Mouse (Mus musculus) liver, postnatal 0 days (tissue): ENCODE measurements around the gene Srsf7. TPM values are rescaled to one million over a fixed set of nuclear protein-coding genes. Genes with fewer than 3 reads are reported as not detected.

Source experiments
- ATAC-seq: fragments of 200-750 bp; cut with Nextera tagmentation; 2 replicates; pipeline ENCODE4 v1.8.0; 2017; ENCODE audit warnings: mild to moderate bottlenecking, moderate library complexity
- DNase-seq: peaks from one replicate; pipeline ENCODE4 v3.0.0-alpha.2; 2016
- H3K27ac ChIP-seq: fragments of 300-500 bp; sonication (generic); 2 replicates; pipeline ENCODE4 v1.5.1; 2014; ENCODE audit warnings: antibody characterized with exemption, moderate library complexity, mild to moderate bottlenecking, low read depth
- H3K27me3 ChIP-seq: fragments of 300-500 bp; sonication (generic); 2 replicates; pipeline ENCODE4 v1.6.1; 2014; ENCODE audit warnings: low read length, control low read depth, mixed read lengths; ENCODE audit not compliant: insufficient read depth
- H3K36me3 ChIP-seq: fragments of 300-500 bp; sonication (generic); replicated peaks from 2 replicates; pipeline ENCODE4 v1.6.1; 2014; ENCODE audit warnings: mild to moderate bottlenecking, control low read depth, low read length, moderate library complexity, mixed read lengths; ENCODE audit not compliant: insufficient read depth
- H3K4me1 ChIP-seq: fragments of 300-500 bp; sonication (generic); 2 replicates; pipeline ENCODE4 v1.6.1; 2014; ENCODE audit warnings: antibody characterized with exemption, mild to moderate bottlenecking, control low read depth; ENCODE audit not compliant: insufficient read depth
- H3K4me2 ChIP-seq: fragments of 300-500 bp; sonication (generic); 2 replicates; pipeline ENCODE4 v1.6.1; 2014; ENCODE audit warnings: low read depth, mild to moderate bottlenecking, low read length, moderate library complexity, mixed read lengths
- H3K4me3 ChIP-seq: fragments of 300-500 bp; sonication (generic); 2 replicates; pipeline ENCODE4 v1.5.1; 2014; ENCODE audit warnings: low read depth, low read length
- H3K9ac ChIP-seq: fragments of 300-500 bp; sonication (generic); replicated peaks from 2 replicates; pipeline ENCODE4 v1.6.1; 2014; ENCODE audit warnings: mild to moderate bottlenecking, moderate library complexity
- H3K9me3 ChIP-seq: fragments of 300-500 bp; sonication (generic); 2 replicates; pipeline ENCODE4 v1.6.1; 2016; ENCODE audit warnings: mild to moderate bottlenecking, control low read depth, low read length, mixed read lengths
- CTCF ChIP-seq: sonication (generic); IDR thresholded peaks from 2 replicates; pipeline ENCODE4 v1.5.1; 2016; ENCODE audit warnings: antibody characterized with exemption, low read depth
- EP300 ChIP-seq: IDR thresholded peaks from 2 replicates; pipeline ENCODE4 v1.6.1; 2016; ENCODE audit warnings: antibody characterized with exemption, low read depth, mild to moderate bottlenecking
- WGBS: fragments of 180-500 bp; shearing (Covaris S2); extraction: QIAGEN DNeasy Blood & Tissue Kit; methylation state at CpG from one replicate; pipeline ENCODE4 v1.1.7; 2014; ENCODE audit not compliant: insufficient replicate concordance; 5-methylcytosine and 5-hydroxymethylcytosine counted together
- polyA plus RNA-seq: library from polyadenylated mRNA; unstranded; fragments of >200 nt; fragmentation: Nextera tagmentation; extraction: Ambion mirVana; gene quantifications from 2 replicates; pipeline ENCODE4 v1.2.1, GENCODE M21; 2015

Srsf7 gene
- polyA plus RNA-seq, 1 experiment from 2014 or later, result 142 TPM

GRCm38 (mm10) chr17:80152767-80153630, 54.1 kb downstream of the Srsf7 start:
- DNase-seq (no peak), ATAC-seq (no peak)

GRCm38 (mm10) chr17:80151353-80151752, 55.8 kb downstream of the Srsf7 start:
- WGBS, result 61% methylated on average over 5 of the region's 5 CpGs
- no peak for DNase-seq
- H3K27ac ChIP-seq, result peak overlapping the region; percentile 55; the same call in 1 of the 2 replicates
- no peaks in the 10 kb centered on the region for H3K36me3 ChIP-seq
- no peak overlapping the region for H3K9ac ChIP-seq
- ATAC-seq, result peak; percentile 90
- H3K4me2 ChIP-seq, result no peak overlapping the region
- TF ChIP-seq EP300 (peak; percentile 23; the same call in 1 of the 2 replicates), CTCF (no peak)
- no peaks in the 10 kb centered on the region for H3K9me3 ChIP-seq
- no peaks in the 10 kb centered on the region for H3K4me1 ChIP-seq
- no peak overlapping the region for H3K4me3 ChIP-seq
- H3K27me3 ChIP-seq, result no peaks in the 10 kb centered on the region

More at GRCm38 (mm10) chr17:80152767-80153630, 54.1 kb downstream of the Srsf7 start:
- no peak overlapping the region for H3K9ac ChIP-seq
- 59% methylated on average over 12 of the region's 12 CpGs for WGBS
- no peaks in the 10 kb centered on the region for H3K4me1 ChIP-seq
- no peak overlapping the region for H3K4me3 ChIP-seq
- H3K36me3 ChIP-seq, result no peaks in the 10 kb centered on the region
- H3K9me3 ChIP-seq, result no peaks in the 10 kb centered on the region
- H3K27me3 ChIP-seq, result no peaks in the 10 kb centered on the region
- TF ChIP-seq CTCF, result no peak
- TF ChIP-seq EP300, result no peak
- H3K27ac ChIP-seq, result no peak overlapping the region
- H3K4me2 ChIP-seq, result no peak overlapping the region

Other genes with a start within 250 kb of the Srsf7 start
- gene Hnrnpll, start 145.0 kb downstream of the Srsf7 start, polyA plus RNA-seq, result 13.4 and 14.9 TPM in 2 replicates
- gene Galm, start 79.8 kb downstream of the Srsf7 start, polyA plus RNA-seq, result 47.0 and 47.8 TPM in 2 replicates
- not detected in 2 replicates for gene Ttc39d, start 153 bp upstream of the Srsf7 start, polyA plus RNA-seq
- gene Gemin6, start 17.1 kb upstream of the Srsf7 start, polyA plus RNA-seq, result 16.9 and 17.5 TPM in 2 replicates
- gene Morn2, start 82.9 kb upstream of the Srsf7 start, polyA plus RNA-seq, result 11.2 and 11.4 TPM in 2 replicates
- 1.7 and 1.9 TPM in 2 replicates for gene Dhx57, start 83.2 kb upstream of the Srsf7 start, polyA plus RNA-seq
- 0.83 and 1.2 TPM in 2 replicates for gene Arhgef33, start 100.1 kb upstream of the Srsf7 start, polyA plus RNA-seq
- 0.51 and 0.92 TPM in 2 replicates for gene Gm10190, start 166.2 kb upstream of the Srsf7 start, polyA plus RNA-seq